Mouse (Mus musculus): ENCODE results near the gene Zfyve1. TPM values are rescaled to one million over a fixed set of nuclear protein-coding genes. Genes with fewer than 3 reads are reported as not detected.

The Zfyve1 gene
- total RNA-seq, 2 experiments from 2014 or later: 19.9 to 24.8 TPM

DNA sequence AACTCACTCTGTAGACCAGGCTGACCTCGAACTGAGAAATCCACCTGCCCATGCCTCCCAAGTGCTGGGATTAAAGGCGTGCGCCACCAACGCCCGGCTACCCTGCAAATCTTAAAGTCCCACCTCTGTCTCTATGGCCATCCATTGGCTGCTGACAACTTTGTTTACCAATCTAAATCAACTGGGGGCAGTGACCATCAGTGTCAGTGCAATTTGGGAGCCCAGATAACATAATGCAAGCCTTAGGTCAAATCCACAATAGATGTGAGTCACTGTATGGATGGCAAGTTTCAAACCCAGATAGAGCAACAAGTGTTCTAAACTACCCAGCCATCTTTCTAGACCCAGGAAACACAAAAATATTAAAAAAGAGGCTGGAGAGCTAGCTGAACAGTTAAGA lies 5.3 kb upstream of the Zfyve1 start:
- no peak overlapping the region for H3K27ac ChIP-seq
- no peak for TF ChIP-seq CTCF (IDR thresholded peaks at IDR 0.05)
- intact Hi-C loops (cut with DNase I): no loop called here
- no peak overlapping the region for H3K4me3 ChIP-seq
- no peak for DNase-seq

DNA sequence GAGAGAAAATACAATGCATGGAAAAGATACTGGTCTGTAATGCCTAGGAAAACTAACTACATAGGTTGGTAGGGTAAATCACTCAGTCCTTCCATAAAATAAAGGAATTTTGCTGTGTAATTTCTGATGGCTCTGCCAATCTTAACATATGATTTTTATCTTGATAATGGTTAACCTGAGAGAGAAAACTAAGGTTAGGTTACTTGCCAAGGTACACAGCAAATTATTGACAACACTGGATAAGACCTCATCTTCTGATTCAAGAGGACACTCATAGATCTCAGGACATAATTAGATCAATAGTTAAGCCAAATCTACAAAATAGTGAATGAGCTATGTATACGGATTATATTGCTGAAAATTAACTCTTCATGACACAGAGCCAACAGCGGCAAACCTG lies 859 bp upstream of the Zfyve1 start:
- Histone ChIP-seq H3K27ac (peak overlapping the region; percentile 77), H3K4me3 (no peak overlapping the region; the same call in 1 of the 2 replicates)
- intact Hi-C loops (cut with DNase I): loop anchor here (5.0 kb wide), 1 partner anchor 34 kb away; the partner anchor contains the start of gene Rbm25
- DNase-seq: no peak
- TF ChIP-seq CTCF (IDR thresholded peaks at IDR 0.05): no peak

DNA sequence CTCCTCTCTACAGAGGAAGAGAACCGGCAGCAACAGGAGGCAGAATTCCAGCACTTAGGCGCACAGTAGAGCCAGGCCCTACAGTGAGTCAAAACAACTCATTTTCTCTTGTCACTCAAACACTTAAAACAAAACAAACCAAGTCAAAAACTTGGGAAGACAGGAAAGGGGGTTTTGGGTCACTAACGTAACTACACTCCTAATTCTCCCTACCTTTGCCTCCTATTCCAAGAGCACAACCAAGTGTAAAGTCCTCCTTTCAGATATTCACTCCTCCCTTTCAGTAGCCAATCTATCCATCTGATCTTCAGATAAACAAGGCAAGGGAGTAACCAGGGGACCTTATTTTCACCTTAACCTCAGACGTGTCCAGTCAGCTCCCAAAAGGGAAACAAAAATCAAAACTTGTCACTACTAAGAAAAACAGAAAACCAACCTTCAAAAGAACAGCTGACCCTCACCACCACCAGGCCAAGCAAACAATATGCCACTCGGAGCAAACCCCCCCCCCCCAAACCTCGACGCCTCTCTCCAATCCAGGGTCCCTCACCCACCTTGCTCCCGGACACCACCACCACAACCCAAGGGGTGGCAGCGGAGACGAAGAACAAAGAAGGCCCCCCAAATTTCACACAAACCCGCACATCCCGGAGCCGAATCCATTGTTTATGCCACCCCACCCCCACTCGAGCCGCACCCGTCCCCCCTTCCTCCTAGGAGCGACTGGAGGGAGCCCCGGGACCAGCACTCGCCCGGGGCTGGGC lies 649 bp downstream of the Zfyve1 start:
- TF ChIP-seq CTCF (IDR thresholded peaks at IDR 0.05): no peak
- intact Hi-C loops (cut with DNase I): loop anchor here (5.0 kb wide), 1 partner anchor 36 kb away; the partner anchor contains the start of gene Rbm25
- DNase-seq: peak; percentile 24
- Histone ChIP-seq H3K27ac (peak overlapping the region; percentile 91), H3K4me3 (peak overlapping the region; percentile 95)

DNA sequence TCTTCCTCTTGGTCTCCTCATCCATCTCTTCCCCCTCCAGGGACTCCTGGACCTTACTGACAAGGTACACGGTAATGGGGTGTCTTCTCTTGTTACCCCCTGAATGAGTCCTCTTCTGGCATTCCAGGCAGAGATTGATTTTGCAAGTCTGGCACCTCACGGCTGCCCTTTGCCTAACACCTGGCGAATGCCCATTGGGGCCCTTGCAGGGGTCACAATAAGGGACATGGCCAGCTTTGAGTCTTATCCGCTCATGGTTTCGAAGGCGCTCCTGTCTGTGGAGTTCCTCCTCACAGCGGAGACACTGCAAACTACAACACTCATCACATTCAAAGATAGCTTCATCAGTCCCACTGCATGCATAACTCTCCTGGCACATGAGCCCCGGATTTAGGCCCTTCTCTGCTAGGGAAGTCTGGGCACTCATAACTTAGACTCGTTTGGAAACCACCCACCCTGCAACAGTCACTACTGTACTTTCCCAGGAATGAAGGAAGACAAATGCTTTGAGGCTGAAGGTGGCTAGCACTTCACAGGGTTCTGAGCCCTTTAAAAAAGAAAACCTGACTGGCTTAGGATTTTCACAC lies 2.5 kb downstream of the Zfyve1 start:
- Histone ChIP-seq H3K4me3 (no peak overlapping the region), H3K27ac (no peak overlapping the region)
- no peak for DNase-seq
- intact Hi-C loops (cut with DNase I): loop anchor here (5.0 kb wide), 1 partner anchor 38 kb away; the partner anchor contains the start of gene Rbm25
- no peak for TF ChIP-seq CTCF (IDR thresholded peaks at IDR 0.05)

DNA sequence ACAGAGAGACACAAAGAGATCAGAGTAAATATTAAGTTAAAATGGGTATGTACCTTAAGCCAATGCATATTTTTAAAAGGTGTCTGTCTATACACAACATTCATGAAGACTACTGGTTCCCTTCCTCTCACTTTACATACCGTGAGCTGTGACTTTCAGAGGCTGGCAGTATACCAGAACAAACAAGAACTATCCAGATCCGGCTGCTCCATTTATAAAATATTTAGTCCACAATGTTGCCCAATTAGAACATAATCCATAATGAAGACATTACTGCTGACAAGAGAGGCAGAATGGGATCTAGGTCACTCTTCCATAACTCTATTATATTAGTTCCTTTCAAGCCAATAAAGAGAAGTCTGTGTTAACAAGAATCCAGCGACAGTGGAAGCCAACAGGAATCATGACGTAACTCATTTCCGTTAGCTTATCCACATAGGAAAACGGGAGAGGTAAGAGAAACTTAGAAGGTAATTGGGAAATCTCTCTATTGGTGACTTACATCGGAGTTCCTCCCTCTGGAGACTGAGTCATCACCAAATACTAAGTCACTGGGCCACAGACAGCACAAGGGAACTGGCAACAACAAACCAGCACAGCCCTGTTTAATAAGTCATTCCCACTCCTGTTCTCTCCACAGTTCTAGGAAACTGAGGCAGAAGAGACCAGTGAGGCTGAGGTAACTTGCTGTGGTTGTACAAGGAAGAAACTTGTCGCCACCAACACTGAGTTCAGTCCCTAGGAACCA lies 5.1 kb downstream of the Zfyve1 start:
- TF ChIP-seq CTCF (IDR thresholded peaks at IDR 0.05): no peak
- DNase-seq: no peak
- Histone ChIP-seq H3K27ac (peak overlapping the region; percentile 12; the same call in 1 of the 2 replicates), H3K4me3 (no peak overlapping the region)
- intact Hi-C loops (cut with DNase I): no loop called here

DNA sequence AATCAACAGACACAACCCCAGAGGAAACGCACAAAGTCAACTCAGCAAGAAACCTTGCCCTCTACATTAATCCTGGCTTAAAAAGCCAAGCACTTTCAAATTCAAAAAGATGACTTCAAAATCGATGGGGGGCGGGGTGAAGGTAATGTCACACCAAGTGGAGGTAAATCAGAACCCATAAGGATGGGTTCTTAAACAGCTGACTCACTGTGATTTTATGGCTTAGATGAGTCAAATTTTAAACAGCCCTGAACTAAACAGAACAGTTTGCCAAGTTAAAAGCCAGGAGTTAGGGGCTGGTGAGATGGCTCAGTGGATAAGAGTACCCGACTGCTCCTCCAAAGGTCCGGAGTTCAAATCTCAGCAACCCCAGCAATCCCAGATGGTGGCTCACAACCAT lies 10.4 kb downstream of the Zfyve1 start:
- H3K4me3 ChIP-seq: no peak overlapping the region
- intact Hi-C loops (cut with DNase I): no loop called here
- no peak for TF ChIP-seq CTCF (IDR thresholded peaks at IDR 0.05)
- H3K27ac ChIP-seq: no peak overlapping the region
- no peak for DNase-seq

DNA sequence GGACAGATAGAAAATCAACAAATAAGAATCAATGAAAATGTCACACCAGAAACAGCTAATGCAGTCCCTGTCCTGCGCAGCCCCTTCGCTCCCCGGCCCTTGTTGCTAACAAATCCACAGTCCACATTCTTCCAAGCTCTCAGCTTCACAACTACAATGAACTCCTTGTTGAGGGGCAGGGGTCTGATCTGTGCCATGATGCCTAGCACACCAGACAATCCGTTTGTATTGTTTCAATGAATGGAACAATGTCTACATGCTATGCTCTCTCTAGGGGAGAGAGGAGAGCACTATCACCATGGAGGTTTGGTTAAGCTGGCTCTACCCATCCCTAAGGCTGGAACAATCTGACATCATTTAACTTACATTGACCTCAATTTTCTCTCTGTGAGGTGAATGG lies 14.3 kb downstream of the Zfyve1 start:
- Histone ChIP-seq H3K4me3 (no peak overlapping the region), H3K27ac (no peak overlapping the region)
- no peak for DNase-seq
- no peak for TF ChIP-seq CTCF (IDR thresholded peaks at IDR 0.05)
- intact Hi-C loops (cut with DNase I): no loop called here

DNA sequence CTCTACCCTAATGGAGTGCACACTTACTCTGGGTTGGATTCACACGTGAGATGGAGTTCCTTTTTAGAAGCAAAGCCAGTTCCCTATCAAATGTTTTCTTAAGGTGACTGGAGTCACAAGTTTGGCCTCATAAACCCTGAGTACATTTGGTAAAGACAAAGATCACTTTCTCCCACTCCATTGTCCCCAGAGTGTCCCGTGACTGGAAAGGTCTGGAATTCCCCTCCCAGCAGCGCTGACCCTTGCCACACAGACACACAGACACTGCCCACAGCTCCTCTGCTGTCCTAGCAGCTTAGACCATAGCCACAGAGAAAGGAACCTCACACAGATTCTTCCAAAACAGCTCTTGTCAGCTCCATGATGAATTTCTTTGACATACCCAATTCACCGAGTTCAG lies 14.9 kb downstream of the Zfyve1 start:
- TF ChIP-seq CTCF (IDR thresholded peaks at IDR 0.05): no peak
- Histone ChIP-seq H3K4me3 (no peak overlapping the region), H3K27ac (0 out of 2 replicates have a peak overlapping the region, but pooled peaks have one; percentile 5)
- intact Hi-C loops (cut with DNase I): no loop called here
- DNase-seq: no peak

DNA sequence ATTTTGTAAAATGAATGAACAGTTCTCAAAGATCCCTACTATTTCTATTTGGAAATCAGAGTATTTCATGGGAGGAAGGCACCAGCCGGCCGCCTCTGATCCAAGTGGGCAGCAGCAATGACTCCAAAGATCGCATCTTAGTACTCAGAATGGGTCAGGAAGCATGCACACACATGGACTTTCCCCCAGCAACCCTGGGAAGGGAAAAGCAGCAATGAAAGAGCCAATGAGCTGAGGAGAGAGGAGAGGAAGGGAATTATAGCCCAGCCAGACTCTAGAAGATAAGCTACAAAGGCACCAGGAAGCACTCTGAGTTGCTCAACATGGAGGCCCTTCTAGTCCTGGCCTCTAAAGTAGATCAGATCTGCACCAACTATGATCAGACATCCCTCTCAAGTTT lies 16.7 kb downstream of the Zfyve1 start:
- intact Hi-C loops (cut with DNase I): no loop called here
- DNase-seq: no peak
- Histone ChIP-seq H3K4me3 (no peak overlapping the region), H3K27ac (no peak overlapping the region)
- no peak for TF ChIP-seq CTCF (IDR thresholded peaks at IDR 0.05)

DNA sequence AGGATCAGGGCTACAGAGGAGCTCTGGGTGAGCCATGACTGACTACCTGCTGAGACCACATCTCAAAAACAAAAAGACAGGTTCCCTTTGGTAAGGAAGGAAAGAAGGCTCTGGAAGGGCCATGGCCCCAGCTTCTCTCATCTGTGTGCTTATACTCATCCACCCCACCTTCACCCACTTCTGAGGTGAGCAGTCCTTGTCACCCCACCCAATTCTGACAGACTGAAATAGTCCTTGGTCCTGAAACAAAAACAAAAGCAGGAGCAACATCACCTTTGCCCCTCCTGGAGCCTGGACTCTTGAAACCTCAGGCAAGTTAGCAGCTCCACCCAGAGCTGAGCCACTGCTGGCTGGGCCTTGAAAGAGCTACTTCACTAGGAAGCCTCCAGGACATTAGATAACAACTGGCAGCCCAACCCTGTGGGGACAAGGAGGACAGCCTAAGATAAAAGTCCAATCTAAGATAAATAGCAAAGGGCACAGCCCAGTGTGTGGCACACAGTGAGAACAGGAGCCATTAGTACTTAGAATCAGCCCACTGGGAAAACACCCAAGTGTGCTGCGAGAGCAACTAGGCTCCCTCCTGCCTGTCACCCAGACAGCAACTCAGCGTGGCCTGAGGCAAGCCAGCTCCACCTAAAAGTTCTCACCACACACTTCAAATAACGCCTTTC lies 18.0 kb downstream of the Zfyve1 start:
- DNase-seq: peak; percentile 32
- H3K4me3 ChIP-seq: no peak overlapping the region
- no peak for TF ChIP-seq CTCF (IDR thresholded peaks at IDR 0.05)
- peak overlapping the region; percentile 52 for H3K27ac ChIP-seq
- intact Hi-C loops (cut with DNase I): no loop called here

DNA sequence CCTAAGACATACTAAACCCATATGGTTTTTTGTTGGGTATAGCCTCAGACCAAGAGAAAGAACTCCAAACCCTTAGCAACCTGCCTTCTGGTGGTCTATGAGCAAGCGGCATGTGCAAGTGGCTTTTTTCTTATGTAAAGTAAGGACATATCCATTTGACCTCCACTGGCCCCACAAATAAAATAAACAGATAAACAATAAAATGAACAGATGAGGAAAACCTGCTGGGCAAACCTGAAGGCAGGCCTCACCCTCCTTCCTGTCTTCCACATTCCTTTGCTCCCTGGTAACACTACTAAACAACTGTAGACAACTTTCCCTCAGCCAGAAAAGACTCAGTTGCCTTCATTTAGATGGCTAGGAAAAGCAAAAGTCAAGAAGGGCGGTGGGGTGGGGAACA lies 18.7 kb downstream of the Zfyve1 start:
- TF ChIP-seq CTCF (IDR thresholded peaks at IDR 0.05): no peak
- DNase-seq: no peak
- intact Hi-C loops (cut with DNase I): no loop called here
- no peak overlapping the region for H3K4me3 ChIP-seq
- peak overlapping the region; percentile 52 for H3K27ac ChIP-seq

DNA sequence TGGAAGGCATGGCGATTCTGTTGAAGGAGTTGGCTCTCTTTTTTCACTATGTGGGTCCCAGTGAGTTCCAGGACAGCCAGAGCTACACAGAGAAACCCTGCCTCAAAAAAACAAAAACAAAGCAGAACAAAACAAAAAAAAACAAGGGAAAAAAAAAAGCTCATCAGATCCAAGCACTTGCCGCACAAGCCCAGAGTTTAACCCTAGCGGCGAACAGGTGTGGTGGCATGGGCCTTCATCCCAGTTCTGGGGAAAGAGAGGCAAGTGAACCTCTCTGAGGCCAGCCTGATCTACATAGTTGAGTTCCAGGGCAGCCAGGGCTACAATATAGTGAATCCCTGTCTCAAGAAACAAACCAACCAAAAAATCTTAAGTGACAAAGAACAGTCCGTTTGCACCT lies 19.6 kb downstream of the Zfyve1 start:
- no peak for DNase-seq
- intact Hi-C loops (cut with DNase I): no loop called here
- Histone ChIP-seq H3K27ac (no peak overlapping the region), H3K4me3 (no peak overlapping the region)
- TF ChIP-seq CTCF (IDR thresholded peaks at IDR 0.05): no peak
